Mouse (Mus musculus): ENCODE data around the gene Fiz1. TPM values are rescaled to one million over a fixed set of nuclear protein-coding genes. Genes with fewer than 3 reads are reported as not detected.
A peak's percentile ranks its signal among the peaks of the same experiment; 100 is the strongest.

The Fiz1 gene
- total RNA-seq (2021), result 10 to 100 TPM; 24.4 to 27.7 TPM
- long read RNA-seq, experiment 1, transcript Fiz1-201 (3 exons, 2,546 nt), result major isoform, 6 of 13 reads
- long read RNA-seq, experiment 1, partial matches to known transcripts, result 6 of 13 reads
- long read RNA-seq, experiment 1, other reads (novel, unspliced or antisense), result 0 of 13 reads
- long read RNA-seq, experiment 2, transcript Fiz1-201 (3 exons, 2,546 nt), result major isoform, 11 of 15 reads
- long read RNA-seq, experiment 2, partial matches to known transcripts, result 0 of 15 reads
- long read RNA-seq, experiment 2, other reads (novel, unspliced or antisense), result 2 of 15 reads

DNA sequence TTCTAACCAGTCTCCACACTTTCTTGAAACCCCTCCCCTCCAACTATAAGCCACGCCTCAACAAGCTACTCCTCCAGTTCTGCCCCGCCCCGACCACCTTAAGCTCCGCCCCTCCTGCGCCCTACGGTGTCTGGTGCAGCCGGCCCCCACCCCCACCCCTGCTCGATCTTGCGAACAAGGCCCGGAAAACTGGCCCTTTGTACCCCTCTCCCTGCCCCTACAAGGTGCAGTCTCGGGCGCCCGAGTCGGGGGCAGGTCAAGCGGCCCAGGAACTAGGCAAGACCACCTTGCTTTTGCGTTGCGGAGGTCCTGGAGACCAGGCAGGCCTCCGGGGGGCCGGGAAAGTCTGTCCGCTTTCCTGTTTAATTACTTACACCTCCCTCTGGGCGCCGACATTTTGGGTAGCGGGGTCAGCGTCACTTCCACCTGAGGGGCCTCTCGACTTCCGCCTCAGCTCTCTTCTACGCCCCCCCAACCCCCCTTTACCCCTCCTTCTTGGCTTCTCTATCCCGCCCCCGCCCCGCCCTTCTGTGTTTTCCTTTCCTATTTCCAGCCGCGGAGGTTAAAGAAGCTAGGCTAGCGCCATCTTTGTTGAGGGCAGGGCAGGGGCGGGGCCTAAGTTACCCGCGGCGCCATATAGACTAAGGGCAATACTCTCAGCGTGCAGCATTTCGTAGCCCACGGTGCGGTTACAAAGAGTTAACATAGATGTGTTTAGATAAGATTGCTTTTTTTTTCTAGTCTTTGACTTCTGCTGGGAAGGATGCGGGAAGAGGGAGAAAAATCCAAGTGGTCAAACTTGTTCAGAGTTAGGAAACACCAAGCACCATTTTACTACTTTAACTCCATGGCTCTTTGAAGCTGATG lies at the start of gene Fiz1, which contains the start of gene Zfp524:
Fiz1 (minus strand) TSS at position 447 of the 867 bp plus-strand sequence.
Zfp524 (plus strand) TSS at position 165 of the 867 bp plus-strand sequence.
- DNase-seq, result peak; percentile 98

DNA sequence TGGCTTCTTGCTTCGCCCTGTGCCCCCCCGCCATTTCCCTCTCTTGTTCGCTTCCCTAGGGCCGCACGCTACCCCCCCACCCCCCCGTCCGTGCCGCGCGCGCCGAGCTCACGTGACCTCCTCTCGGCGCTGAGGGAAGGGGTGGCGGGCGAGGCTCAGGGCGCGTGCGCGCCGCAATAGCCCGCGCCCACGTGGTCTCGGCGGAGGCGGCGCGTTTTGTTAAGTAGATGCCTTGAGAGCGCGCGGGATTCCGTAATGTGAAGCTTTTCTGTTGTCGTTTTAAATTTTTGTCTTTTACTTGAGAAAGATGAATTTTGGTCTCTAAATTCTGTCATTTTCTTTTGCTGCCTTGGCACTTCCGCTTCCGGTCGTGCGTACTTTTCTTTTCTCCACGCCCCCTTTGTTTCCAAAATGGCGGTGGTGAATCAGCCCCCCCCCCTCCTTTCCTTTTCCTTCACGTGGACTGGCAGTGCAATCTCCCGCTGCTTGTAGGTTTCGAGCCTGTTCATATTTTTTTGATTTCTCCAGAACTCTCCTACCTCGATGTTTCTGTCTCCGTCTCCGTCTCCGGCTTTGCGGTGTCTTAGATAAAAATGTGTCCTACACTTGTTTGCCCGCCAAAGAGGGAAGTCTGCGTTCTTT lies 48.0 kb upstream of the Fiz1 start:
- peak; percentile 75 for DNase-seq

DNA sequence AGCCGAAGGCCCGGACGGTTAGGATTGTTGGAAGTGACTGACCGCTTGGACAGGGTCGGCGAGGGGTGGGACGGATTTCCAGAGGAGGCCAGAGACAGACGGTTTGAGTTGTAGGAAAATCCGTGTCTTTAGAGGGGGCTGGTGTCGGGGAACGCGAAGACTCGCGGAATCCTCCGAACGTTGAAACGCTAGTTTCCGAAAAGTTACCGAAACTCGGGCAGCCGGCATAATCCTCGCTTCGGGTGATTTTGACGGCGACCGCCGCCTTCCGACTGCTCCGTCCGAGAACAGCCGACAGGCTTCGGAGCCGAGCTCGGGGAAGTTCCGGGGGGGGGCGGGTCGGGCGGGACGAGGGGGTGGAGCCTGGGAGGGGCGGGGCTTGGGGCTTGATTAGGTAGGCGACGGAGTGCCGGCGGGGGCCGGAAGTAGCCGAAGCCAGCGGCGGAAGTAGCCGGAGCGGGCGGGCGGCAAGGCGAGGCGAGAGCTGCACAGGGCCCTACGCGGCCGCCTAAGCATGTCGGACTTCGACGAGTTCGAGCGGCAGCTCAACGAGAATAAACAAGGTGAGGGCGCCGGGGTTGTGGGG lies 47.4 kb upstream of the Fiz1 start, which contains the start of gene U2af2:
U2af2 (plus strand) TSS at position 370 of the 586 bp plus-strand sequence.
- DNase-seq, result peak; percentile 97

DNA sequence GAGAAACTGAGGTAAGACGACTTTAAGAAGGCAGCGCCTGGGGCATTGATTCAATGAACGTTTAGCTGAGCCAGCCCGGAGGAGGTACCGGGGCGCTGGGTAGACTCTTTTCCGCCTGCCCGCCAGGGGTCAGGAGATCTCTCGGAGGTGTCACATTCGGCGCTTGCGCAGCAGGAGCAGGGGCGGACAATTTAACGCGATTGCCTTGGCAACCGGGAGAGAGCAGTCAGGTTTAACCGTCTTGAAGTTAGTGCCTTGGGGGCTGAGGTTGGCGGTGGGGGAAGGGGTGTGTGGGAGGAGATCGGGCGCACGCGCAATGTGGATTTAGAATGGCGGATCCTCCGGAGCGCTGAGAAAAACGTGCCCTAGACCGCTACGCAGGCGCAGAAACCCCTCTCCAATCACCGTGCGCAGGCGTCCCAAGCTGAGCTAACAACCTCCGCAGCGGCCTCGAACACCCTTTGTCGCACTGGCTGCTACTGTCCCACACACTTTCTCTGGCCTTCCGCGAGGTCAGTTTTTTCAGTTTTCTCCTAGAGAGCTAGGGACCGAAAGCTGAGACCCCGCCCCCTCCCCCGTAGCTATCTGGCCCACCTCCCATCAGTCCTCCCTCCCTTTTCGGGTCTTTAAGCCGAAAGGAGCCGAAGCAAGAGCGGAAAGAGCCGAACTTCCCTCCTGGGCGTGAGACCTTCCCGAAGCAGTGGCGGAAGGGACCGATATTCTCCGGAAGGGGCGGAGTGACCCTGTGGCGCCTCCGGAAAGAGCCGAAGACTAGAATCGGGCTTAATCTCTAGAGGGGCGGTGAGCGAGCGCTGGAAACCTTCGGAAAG lies 46.7 kb upstream of the Fiz1 start:
- DNase-seq, result peak; percentile 98

DNA sequence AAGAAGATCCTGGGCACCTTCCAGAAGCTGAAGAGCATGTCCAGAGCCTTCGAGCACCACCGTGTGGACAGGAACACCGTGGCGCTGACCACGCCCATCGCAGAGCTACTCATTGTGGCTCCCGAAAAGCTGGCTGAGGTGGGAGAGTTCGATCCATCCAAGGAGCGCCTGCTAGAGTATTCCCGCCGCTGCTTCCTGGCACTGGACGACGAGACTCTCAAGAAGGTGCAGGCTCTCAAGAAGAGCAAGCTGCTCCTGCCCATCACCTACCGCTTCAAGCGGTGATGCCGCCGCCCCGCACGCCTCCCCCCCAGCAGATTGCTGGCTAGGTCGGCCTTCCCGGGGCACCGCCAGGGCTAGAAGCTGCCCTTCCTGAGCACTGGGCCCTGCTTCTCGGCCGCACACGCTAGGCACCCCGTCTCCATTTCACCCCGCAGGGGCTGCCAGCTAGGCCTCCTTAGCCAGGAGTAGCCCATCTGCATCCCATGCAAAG lies 45.8 kb upstream of the Fiz1 start:
- peak; percentile 83 for DNase-seq

DNA sequence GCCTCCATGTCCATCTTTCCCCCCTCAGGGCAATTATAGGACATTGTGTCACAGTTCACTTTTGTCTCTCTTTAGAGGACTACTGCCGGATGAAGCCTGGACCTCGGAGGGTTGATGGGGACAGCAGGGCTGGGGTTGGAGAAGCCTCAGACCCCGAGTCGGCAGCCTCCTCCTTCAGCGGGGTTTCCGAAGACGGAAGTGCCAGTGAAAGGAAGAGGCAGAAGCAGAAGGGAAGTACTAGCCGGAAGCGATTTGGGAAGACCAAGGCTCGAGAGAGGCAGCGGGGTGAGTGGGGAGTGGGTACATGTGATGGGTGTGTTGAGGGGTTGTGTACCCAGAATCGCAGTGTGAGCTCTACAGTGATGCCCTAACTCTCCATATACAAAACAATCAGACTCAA lies 44.9 kb upstream of the Fiz1 start:
- no peak for DNase-seq

DNA sequence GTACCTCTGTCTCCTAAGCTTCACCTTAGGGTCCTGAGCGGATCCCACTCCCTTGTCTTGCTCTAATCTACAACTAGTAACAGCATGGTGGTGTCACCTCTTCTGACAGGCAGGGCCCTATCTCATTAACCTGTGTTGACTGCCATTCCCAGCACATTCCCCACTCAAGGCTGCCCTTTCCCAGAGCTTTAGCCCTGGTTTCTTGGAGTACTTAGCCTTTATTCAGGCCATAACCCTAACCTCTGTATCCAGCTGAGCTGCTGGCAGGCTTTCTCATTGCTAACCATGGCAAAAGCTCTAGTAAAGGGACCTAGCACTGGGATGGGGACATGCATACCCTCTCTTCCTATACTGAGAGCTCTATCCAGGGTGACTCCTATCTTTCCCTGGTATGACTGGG lies 44.1 kb upstream of the Fiz1 start:
- no peak for DNase-seq

DNA sequence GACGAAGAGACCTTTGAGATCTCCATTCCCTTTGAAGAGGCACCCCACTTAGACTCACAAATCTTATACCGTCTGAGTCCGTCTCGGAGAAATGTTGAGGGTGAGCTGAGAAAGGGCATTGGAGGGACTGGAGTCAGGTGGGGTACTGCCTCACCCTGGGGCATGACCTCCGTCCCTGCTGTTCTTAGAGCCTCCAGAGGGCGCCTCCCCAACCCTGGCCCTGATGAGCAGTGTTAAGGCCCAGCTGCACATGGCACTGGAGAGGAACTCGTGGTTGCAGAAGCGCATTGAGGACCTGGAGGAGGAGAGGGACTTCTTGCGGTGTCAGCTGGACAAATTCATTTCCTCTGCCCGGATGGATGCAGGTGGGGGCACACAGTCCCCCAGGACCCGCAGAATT lies 43.3 kb upstream of the Fiz1 start:
- DNase-seq, result no peak

DNA sequence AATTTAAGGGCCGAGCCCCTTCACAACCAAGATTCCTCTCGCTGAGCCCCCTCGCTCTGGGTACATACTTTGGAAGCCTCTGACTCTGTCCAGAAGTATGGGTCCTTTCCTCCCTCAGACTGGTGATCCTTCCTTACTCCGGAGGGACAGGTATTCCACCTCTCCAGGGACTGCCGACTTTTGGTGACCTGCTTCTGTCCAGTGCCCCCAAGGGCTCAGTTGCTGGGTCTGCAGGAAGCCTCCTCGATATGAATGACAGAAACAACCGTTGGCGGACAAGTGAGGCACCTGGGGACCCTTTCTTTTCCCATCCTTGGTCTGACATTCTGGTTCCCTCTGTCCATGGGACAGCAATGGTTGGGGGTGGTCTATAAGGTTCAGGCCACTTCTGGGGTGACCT lies 42.9 kb upstream of the Fiz1 start:
- DNase-seq, result no peak

DNA sequence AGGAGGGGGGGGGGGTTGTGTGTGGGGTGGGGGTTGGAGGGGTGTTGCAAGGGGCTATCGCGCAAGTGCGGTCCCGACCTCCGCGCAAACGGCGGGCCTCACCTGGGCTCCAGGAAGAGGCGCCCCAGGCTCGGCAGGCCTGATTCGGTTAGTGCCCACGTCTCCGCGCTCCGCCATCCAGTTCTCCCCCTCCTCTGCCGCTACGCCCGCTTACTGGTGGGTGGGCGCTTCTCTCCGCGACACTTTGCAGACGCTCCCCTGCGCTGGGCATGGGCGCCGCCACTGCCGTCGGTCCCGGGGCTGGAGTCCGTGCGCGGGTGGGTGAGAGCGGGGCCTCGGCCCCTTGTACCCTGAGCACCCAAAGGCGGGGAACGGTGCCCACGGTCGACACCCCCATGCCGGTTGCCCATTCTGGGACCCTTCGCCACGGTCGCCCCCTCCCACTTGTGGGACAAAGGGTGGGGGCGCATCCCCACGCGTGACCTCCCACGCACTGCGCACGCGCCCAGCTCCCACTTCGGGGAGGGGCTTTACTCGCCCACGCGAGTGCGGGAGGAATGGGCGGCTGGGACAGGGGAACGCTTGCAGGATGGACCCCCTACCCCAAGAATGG lies 42.3 kb upstream of the Fiz1 start:
- no peak for DNase-seq

DNA sequence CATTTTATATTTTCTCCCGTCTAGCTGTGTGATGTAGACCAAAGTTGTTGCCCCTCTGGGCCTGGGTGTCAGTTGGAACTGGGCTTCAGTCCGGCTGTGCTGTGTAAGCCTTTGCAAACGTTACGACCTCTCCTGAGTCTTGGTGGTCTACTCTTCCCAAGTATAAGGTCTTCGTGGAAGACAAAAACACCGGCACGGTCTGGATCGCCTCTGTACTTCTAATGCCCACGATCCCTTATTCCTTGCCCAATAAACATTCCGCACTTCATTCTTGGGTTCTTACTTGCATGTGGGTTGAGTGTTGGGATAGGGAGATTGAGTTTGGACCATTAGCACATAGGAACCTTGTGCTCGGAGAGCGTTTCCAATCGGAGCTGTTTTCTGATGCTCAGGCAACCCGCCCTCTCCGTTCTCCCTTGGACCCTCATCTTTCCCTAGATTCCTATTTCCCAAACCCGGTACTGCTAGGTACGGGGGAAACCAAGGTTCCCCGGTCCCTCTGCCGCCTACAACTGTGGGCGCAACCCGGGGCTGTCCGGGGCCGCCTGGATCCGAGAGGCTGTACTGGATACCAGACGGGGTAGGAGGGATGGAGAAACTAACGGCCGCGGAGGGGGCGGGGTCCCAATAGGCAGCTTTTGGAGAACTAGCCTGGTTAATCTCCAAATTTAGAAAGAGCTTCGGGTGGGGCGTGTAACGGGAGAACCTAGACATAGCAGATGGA lies 39.1 kb upstream of the Fiz1 start:
- DNase-seq, result no peak

DNA sequence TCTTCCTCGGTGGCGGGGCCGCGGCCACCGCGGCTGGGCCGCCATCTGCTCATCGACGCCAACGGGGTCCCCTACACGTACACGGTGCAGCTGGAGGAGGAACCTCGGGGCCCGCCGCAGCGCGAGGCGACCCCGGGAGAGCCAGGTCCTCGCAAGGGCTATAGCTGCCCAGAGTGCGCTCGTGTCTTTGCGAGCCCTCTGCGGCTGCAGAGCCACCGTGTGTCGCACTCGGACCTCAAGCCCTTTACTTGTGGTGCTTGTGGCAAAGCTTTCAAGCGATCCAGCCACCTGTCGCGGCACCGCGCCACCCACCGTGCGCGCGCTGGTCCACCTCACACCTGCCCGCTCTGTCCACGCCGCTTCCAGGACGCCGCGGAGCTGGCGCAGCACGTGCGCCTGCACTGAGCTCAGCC lies 38.4 kb upstream of the Fiz1 start:
- DNase-seq, result no peak

DNA sequence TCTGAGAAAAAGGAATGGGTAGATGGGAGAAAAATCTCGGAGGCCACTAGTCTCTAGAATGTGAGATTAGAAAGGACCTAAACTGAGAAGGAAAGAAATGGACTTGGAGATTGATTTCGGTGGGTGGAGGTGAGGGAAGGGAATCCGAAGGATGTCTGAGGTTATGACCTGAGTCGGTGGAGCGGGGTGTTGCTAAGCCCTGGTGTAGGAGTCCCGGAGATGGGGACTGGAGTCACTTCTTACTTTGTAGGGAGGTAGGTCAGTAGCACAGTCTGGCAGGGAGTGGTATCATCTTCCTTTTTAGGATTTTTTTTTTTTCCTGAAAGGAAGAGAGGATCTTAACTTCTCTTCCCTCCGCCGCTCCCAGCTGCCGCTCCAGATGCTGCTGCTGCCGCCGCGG lies 37.9 kb upstream of the Fiz1 start:
- DNase-seq, result no peak

DNA sequence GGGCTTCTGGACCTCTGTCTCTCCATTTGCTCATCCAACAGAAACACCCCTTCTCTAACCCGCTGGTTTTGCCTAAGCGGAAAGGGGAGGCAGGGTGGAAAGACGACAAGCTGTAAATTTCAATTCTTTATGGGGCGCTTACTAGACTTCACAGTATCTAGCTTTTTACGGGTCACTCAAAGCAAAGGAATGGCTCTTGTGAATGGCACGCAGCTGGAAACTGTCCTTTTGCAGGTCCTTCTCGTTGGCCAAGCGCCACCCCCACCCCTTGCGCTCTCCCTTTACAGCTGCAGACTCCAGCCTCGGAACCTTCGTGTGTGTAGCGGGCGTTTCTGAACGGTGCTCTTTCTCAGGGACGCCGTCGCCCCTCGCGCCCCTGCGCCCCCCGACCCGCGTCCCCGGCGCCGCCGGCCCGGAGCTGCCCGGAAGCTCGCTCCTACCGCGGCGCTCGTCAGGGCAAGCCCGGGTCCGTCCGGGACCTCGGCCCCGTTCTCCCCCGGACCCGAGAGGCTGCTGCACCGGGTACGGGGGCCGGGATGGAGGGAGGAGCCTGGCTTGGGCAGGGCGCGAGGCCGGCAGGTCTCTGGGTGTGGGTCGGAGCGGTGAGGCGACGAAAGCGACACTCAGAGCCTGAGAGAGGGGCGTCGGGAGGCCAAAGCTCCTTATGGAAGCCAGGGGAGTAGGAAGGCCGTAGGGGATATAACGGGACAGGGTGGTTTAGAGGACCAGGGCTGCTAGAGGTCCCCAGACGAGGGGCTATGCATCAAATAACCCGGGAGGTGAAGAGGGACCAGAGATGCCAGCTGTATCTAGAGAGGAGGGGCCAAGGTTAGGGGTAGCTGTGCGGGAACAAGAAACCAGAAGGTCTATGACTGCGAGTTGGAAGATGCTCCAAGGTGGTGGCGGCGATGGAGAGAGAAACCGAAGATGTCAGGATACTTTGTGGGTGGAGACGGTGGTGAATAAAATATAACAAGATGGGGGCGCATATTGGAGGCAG lies 37.0 kb upstream of the Fiz1 start, which contains the start of gene Zfp580:
Zfp580 (plus strand) TSS at position 346 of the 1,000 bp plus-strand sequence.
- peak; percentile 88 for DNase-seq

DNA sequence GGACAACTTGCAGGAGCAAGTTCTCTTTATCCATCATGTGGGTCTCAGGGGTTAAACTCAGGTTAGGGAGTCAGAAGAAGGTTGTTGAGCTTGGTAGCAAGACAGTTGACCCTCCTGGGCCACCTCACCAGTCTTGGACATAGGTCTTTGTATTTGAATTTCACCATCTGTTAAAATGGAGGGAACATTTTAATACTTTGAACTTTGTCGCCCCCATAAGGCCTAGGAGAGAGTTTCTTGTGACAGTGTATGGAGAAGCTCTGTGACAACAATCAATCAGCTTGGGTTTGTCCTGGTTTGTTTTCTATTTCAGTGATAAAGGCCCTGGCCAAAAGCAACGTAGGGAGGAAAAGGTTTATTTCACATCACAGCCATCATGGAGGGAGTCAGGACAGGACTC lies 32.8 kb upstream of the Fiz1 start:
- DNase-seq, result no peak

DNA sequence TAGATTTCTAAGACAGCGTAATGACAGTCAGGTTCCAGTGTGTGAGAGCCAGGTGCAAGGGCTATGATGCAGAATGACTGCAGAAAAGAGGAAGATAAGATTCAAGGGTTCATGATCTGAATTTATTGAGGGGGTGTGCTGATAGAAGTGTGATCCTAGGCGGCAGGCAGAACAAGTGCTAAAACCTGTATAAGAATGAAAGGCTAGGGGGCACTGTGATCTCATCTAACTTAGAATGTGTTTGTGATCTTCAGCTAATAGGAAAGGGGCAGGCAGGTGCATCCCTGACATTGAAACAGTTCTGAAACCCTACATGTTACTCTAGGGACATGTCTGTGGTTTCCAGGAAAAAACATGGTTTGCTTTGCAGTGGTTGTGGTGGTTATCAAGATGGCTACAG lies 31.6 kb upstream of the Fiz1 start:
- no peak for DNase-seq

DNA sequence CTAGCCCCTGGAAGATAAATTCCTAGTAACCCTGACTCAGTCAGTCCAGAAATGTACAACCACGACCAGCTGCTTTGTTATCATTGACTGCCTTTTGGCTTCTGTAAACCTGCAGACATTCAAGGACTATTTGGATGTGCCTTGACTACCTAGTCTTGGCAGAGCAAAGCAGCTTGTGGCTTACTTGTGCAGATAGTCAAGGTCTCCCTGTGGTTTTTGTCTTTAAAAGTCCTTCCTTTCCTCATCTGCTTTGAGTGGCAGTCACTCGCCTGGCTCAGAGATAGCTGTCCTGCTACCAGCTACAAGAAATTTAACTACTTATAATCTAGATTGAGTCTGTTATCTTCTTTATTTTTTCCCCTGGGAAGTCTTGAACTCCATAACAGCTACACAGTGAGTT lies 30.5 kb upstream of the Fiz1 start:
- DNase-seq, result no peak

DNA sequence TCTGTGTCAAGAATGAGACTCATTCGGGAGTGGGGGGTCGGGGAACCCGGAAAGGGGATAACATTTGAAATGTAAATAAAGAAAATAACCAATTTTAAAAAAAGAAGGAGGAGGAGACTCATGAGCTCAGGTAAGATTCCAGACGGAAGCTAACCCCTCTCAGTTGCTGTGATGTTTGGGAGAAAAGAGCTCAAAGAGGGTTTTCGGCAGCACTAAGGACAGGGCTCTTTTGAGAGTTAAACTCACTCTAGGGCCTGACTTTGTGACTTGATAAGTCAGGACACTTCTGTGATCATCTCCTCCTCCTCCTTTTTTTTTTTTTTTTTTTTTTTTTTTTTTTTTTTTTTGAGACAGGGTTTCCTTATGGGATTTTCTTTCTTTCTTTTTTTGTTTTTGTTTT lies 24.4 kb upstream of the Fiz1 start:
- DNase-seq, result no peak
